Mouse (Mus musculus) megakaryocyte, embryonic 14.5 days (primary cell): ENCODE results near the gene Wnt9a. TPM values are rescaled to one million over a fixed set of nuclear protein-coding genes. Genes with fewer than 3 reads are reported as not detected.
"Not testable (repeated sequence)": the region's sequence is repeated elsewhere in the genome, so short reads cannot be mapped to it uniquely, and the experiment has no call there.

Experiments
- H3K27me3 ChIP-seq: replicated peaks from 2 replicates; pipeline ENCODE3; 2012; ENCODE audit warnings: inconsistent platforms
- H3K36me3 ChIP-seq: replicated peaks from 2 replicates; pipeline ENCODE3; 2012; ENCODE audit warnings: low read length, inconsistent platforms, mixed read lengths
- H3K4me1 ChIP-seq: 2 replicates; pipeline ENCODE4 v1.6.1; 2012; ENCODE audit warnings: inconsistent platforms
- H3K4me3 ChIP-seq: replicated peaks from 2 replicates; pipeline ENCODE3; 2012; ENCODE audit warnings: moderate library complexity, mild to moderate bottlenecking, inconsistent platforms
- H3K9me3 ChIP-seq: 2 replicates; pipeline ENCODE4 v1.6.1; 2012; ENCODE audit warnings: inconsistent platforms
- FLI1 ChIP-seq: IDR thresholded peaks from 2 replicates; pipeline ENCODE4 v1.6.1; 2012; ENCODE audit warnings: low read length, inconsistent platforms, mixed read lengths
- GATA1 ChIP-seq: IDR thresholded peaks from 3 replicates; pipeline ENCODE4 v1.6.1; 2012; ENCODE audit warnings: mixed read lengths, low read length, inconsistent platforms, borderline replicate concordance
- polyA plus RNA-seq: library from polyadenylated mRNA; stranded (reverse); fragments of >175 nt; gene quantifications from 2 replicates; pipeline ENCODE4 v1.2.3, GENCODE M21; 2012; ENCODE audit warnings: low replicate concordance; ENCODE audit not compliant: insufficient read depth

Wnt9a gene
- polyA plus RNA-seq, 1 experiment = not detected

DNA sequence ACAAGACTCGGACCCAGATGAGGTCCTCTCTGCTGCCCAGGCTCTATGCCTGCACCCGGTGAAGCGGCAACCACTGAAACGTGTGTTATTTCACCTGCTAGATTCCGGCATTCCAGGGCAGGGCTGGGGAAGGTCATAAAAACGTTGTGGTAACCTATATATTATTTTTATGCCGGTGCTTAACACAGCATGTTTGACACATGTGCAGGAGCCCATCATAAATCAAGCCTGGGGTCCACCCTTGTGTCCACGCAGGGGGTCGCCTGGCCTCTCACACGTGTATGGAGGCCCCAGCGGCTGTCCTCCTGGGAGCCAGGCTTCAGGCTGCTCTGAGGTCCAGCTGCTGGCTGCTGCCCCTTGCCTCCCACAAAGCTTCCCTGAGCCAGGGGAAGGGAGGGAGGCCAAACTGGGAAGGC is 50.2 kb downstream of the Wnt9a start:
- TF ChIP-seq FLI1 (no peak), GATA1 (no peak)
- Histone ChIP-seq H3K36me3 (no peaks in the 10 kb centered on the region), H3K27me3 (peaks cover 59% of the 10 kb centered on the region), H3K9me3 (peaks cover 13% of the 10 kb centered on the region), H3K4me1 (no peaks in the 10 kb centered on the region), H3K4me3 (no peak overlapping the region)

DNA sequence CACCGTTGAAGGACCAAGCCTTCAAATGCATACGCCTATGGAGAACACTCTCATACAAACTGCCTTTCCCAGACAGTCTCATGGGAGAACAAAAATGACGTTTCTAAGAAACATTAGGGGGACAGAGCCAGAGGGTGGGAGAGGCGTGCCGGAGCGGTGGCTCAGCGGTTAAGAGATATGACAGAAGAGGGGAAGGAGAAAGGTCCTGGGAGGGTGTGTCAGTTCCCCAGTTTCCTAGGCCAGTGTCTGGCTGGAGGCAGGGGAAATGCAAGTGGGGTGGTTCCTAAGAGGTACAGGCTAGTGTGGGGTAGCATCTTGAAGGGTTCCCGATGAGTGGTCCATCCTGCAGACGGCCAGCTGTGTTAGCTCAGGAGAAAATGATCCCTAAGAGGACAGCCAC is 54.6 kb downstream of the Wnt9a start:
- no peaks in the 10 kb centered on the region for H3K36me3 ChIP-seq
- H3K4me1 ChIP-seq = no peaks in the 10 kb centered on the region
- peaks cover 74% of the 10 kb centered on the region for H3K27me3 ChIP-seq
- H3K4me3 ChIP-seq = no peak overlapping the region
- H3K9me3 ChIP-seq = peaks cover 13% of the 10 kb centered on the region
- TF ChIP-seq GATA1 (no peak), FLI1 (no peak)

DNA sequence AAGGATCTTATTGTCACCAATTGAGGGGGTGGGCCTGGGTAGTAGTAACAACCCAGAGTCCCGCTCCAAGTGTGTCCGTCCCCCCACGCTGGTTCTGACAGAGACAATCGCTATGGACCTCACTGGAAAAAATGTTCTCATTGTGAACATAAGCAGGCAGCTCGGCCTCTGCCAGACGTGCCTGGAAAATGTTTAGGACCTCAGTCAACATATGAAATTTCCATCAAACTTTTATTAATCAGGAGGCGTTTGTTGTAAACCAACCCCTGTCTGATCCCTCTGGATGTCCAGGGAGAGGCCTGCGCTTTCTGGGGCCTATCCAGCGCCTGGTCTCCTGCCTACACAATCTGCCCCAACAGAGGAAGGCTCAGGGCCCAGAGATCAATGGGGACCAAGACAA is 57.3 kb downstream of the Wnt9a start:
- peaks cover 66% of the 10 kb centered on the region for H3K27me3 ChIP-seq
- no peaks in the 10 kb centered on the region for H3K9me3 ChIP-seq
- no peaks in the 10 kb centered on the region for H3K36me3 ChIP-seq
- TF ChIP-seq GATA1 (no peak), FLI1 (no peak)
- H3K4me3 ChIP-seq = no peak overlapping the region
- H3K4me1 ChIP-seq = no peaks in the 10 kb centered on the region

DNA sequence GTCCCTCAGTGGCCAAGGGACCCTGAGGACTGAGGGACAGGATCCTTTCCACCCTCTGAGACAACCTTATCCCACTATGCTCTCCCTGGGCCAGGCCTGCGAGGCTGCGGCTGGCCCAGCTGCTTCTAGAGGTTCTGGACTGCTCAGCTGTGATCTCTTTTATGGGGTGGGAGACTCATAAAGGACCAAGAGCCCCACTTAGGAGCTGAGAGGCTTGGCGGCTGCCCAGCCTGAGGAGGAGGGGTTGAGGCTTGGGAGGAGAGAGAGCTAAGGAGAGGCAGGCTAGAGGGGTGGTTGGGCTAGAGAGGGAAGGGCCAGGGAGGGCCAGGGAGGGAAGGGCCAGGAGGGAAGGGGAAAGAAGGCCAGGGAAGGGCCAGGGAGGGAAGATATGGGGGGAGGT is 57.7 kb downstream of the Wnt9a start:
- Histone ChIP-seq H3K4me1 (no peaks in the 10 kb centered on the region), H3K9me3 (no peaks in the 10 kb centered on the region), H3K4me3 (no peak overlapping the region), H3K36me3 (no peaks in the 10 kb centered on the region), H3K27me3 (peaks cover 66% of the 10 kb centered on the region)
- TF ChIP-seq FLI1 = no peak
- TF ChIP-seq GATA1 = no peak

- no peak overlapping the region for H3K4me3 ChIP-seq
- no peaks in the 10 kb centered on the region for H3K4me1 ChIP-seq
- no peaks in the 10 kb centered on the region for H3K36me3 ChIP-seq
- TF ChIP-seq GATA1 = no peak
- TF ChIP-seq FLI1 = no peak
- H3K27me3 ChIP-seq = peaks cover 64% of the 10 kb centered on the region
- H3K9me3 ChIP-seq = no peaks in the 10 kb centered on the region
Measured at GRCm38 (mm10) chr11:59366031-59366430, 59.3 kb downstream of the Wnt9a start.

DNA sequence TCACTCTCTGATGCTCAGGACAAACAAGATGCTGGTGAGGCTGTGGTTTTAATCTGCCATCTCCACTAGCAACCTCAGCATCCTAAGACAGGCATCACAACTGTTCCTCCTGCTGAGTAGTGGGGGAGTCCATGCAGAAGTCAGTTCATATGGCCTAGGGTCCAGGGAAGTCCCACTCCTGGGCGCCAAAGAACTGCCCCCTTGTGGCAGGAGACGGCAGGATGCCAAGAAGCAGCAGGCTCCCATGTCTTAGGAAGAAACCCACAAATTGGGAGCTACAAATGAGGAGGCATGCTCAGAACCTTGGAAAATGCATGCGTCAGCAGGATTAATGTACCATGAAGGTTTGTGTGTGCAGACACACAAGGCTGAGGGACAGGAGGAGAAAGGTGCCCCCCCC is 59.9 kb downstream of the Wnt9a start:
- Histone ChIP-seq H3K27me3 (peaks cover 61% of the 10 kb centered on the region), H3K36me3 (no peaks in the 10 kb centered on the region), H3K9me3 (no peaks in the 10 kb centered on the region), H3K4me1 (no peaks in the 10 kb centered on the region), H3K4me3 (no peak overlapping the region)
- no peak for TF ChIP-seq FLI1
- no peak for TF ChIP-seq GATA1

- not testable (repeated sequence) for H3K4me3 ChIP-seq, H3K4me1 ChIP-seq, H3K36me3 ChIP-seq, H3K9me3 ChIP-seq
- peaks cover 61% of the 10 kb centered on the region for H3K27me3 ChIP-seq
Measured at GRCm38 (mm10) chr11:59367955-59368354, 61.2 kb downstream of the Wnt9a start.

GRCm38 (mm10) chr11:59369848-59370247 is 63.1 kb downstream of the Wnt9a start:
- Histone ChIP-seq H3K4me3 (no peak overlapping the region), H3K4me1 (0 out of 2 replicates have a peak, but pooled peaks cover 3% of the 10 kb centered on the region), H3K36me3 (no peaks in the 10 kb centered on the region), H3K27me3 (peaks cover 65% of the 10 kb centered on the region), H3K9me3 (no peaks in the 10 kb centered on the region)
- TF ChIP-seq GATA1 (no peak), FLI1 (no peak)

- Histone ChIP-seq H3K4me1 (0 out of 2 replicates have a peak, but pooled peaks cover 3% of the 10 kb centered on the region), H3K36me3 (no peaks in the 10 kb centered on the region), H3K4me3 (peak within 1 kb of the TSS; percentile 25), H3K27me3 (peaks cover 58% of the 10 kb centered on the region), H3K9me3 (peaks cover 3% of the 10 kb centered on the region; the same call in 1 of the 2 replicates)
- TF ChIP-seq FLI1 (no peak), GATA1 (no peak)
Measured at GRCm38 (mm10) chr11:59375475-59375874, 68.7 kb downstream of the Wnt9a start, which contains the start of gene Prss38. TSS of gene Prss38 (minus strand) at chr11:59375657.

- H3K4me1 ChIP-seq = 0 out of 2 replicates have a peak, but pooled peaks cover 3% of the 10 kb centered on the region
- TF ChIP-seq GATA1 (no peak), FLI1 (no peak)
- H3K9me3 ChIP-seq = peaks cover 3% of the 10 kb centered on the region; the same call in 1 of the 2 replicates
- no peaks in the 10 kb centered on the region for H3K36me3 ChIP-seq
- peaks cover 56% of the 10 kb centered on the region for H3K27me3 ChIP-seq
- H3K4me3 ChIP-seq = no peak overlapping the region
Measured at GRCm38 (mm10) chr11:59377999-59378398, 71.3 kb downstream of the Wnt9a start.

GRCm38 (mm10) chr11:59379547-59379946 is 72.8 kb downstream of the Wnt9a start:
- peaks cover 3% of the 10 kb centered on the region; the same call in 1 of the 2 replicates for H3K9me3 ChIP-seq
- peaks cover 7% of the 10 kb centered on the region for H3K4me1 ChIP-seq
- H3K36me3 ChIP-seq = no peaks in the 10 kb centered on the region
- TF ChIP-seq FLI1 = no peak
- no peak for TF ChIP-seq GATA1
- peaks cover 59% of the 10 kb centered on the region for H3K27me3 ChIP-seq
- H3K4me3 ChIP-seq = no peak overlapping the region

Other genes starting within 250 kb of the Wnt9a start
- 9.6 and 10.4 TPM in 2 replicates for gene Obscn, start 170.5 kb upstream of the Wnt9a start, polyA plus RNA-seq
- 2.5 TPM in 1 of 2 replicates, not detected in the other for gene Iba57, start 143.2 kb upstream of the Wnt9a start, polyA plus RNA-seq
- 0.03 TPM in 1 of 2 replicates, not detected in the other for gene Gjc2, start 123.7 kb upstream of the Wnt9a start, polyA plus RNA-seq
- gene Guk1, start 114.7 kb upstream of the Wnt9a start, polyA plus RNA-seq = 19.3 TPM in 1 of 2 replicates, not detected in the other
- gene Mrpl55, start 104.4 kb upstream of the Wnt9a start, polyA plus RNA-seq = 22.0 and 34.5 TPM in 2 replicates
- gene 2310033P09Rik, start 98.6 kb upstream of the Wnt9a start, polyA plus RNA-seq = 11.5 and 33.5 TPM in 2 replicates
- 222 and 240 TPM in 2 replicates for gene Arf1, start 78.7 kb upstream of the Wnt9a start, polyA plus RNA-seq
- gene Wnt3a, start 16.2 kb upstream of the Wnt9a start, polyA plus RNA-seq = not detected in 2 replicates
- gene Prss38, start 68.7 kb downstream of the Wnt9a start, polyA plus RNA-seq = not detected in 2 replicates
- gene Jmjd4, start 143.1 kb downstream of the Wnt9a start, polyA plus RNA-seq = 2.6 and 3.6 TPM in 2 replicates
- gene Snap47, start 144.3 kb downstream of the Wnt9a start, polyA plus RNA-seq = 9.9 and 18.6 TPM in 2 replicates
- gene Zfp867, start 165.5 kb downstream of the Wnt9a start, polyA plus RNA-seq = 0.07 TPM in 1 of 2 replicates, not detected in the other
- gene Zkscan17, start 219.8 kb downstream of the Wnt9a start, polyA plus RNA-seq = 13.6 and 19.8 TPM in 2 replicates
- 0.41 and 0.84 TPM in 2 replicates for gene Nlrp3, start 234.6 kb downstream of the Wnt9a start, polyA plus RNA-seq